Mouse (Mus musculus): Measurements from ENCODE around the gene Iars2. TPM values are rescaled to one million over a fixed set of nuclear protein-coding genes. Genes with fewer than 3 reads are reported as not detected.

Iars2 gene
- polyA plus RNA-seq, 1 experiment from 2014 or later: 22.4 TPM

DNA sequence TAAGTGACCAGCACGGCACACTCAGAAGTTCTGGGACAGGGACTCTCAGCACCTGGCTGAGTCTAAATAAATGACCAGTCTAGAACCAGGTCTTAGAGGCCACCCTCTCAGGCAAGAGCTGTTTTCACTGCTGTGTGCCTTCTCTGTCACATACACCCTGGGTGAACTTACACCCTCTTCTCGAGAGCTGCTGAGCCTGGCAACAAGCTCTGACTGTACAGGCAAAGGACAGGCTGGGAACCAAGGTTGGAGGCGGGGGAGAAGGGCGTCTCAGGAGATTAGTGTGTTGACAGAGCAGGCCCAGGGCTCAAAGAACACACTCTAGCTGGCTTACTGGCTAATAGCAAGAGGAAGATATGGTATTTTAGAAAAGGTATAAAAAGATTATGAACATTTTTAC lies 20.3 kb downstream of the Iars2 start:
- 98% methylated on average over 4 of the region's 4 CpGs for WGBS (ENCODE audit: missing documents)
- Histone ChIP-seq H3K79me2 (ENCODE audit: inconsistent target) (no peaks in the 10 kb centered on the region), H3K27ac (no peak overlapping the region), H3K4me3 (ENCODE audit: inconsistent target) (no peak overlapping the region), H3K36me3 (ENCODE audit: inconsistent target) (peaks cover 34% of the 10 kb centered on the region; the same call in 1 of the 2 replicates)

DNA sequence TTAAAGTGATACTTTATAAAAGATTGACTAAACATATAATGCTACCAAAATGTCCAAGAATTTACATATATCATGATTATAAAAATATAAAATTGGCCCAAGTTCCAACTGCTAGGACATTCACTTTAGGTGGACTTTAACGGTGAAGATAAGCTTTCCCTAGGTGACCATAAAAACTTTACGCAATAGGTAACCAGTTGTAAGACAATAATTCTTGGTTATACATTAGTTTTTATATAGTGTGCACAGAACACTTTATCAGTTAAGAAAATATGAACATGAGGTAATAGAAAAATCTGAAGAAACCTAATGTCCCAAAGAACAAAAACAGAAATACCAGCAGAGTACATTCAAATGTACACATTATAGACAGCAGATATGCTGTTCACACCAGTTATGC lies 20.9 kb downstream of the Iars2 start:
- no peak overlapping the region for H3K4me3 ChIP-seq (ENCODE audit: inconsistent target)
- H3K79me2 ChIP-seq (ENCODE audit: inconsistent target): no peaks in the 10 kb centered on the region
- WGBS (ENCODE audit: missing documents): 90% methylated on average over 2 of the region's 2 CpGs
- H3K27ac ChIP-seq: no peak overlapping the region
- peaks cover 28% of the 10 kb centered on the region; the same call in 1 of the 2 replicates for H3K36me3 ChIP-seq (ENCODE audit: inconsistent target)

DNA sequence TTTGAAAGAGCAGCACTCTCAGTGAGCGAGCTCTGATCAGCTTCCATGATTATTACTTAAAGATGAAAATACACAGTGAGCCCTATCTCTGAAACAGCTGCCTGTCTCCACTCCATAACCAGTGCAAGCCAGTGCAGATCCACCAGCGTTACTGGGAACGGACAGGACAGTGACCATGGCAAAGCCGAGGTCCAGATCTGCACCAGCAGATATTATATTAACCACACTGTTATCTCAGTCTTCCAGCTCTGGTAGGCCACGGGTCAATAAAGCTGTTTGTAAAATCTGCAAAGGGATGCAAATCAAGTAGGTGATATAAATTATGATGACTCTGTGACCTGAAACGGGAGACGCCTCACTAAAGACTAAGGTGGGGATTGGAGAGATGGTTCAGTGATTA lies 21.6 kb downstream of the Iars2 start:
- Histone ChIP-seq H3K4me3 (ENCODE audit: inconsistent target) (no peak overlapping the region), H3K36me3 (ENCODE audit: inconsistent target) (peaks cover 28% of the 10 kb centered on the region; the same call in 1 of the 2 replicates), H3K79me2 (ENCODE audit: inconsistent target) (no peaks in the 10 kb centered on the region), H3K27ac (no peak overlapping the region)
- WGBS (ENCODE audit: missing documents): 93% methylated on average over 7 of the region's 7 CpGs

DNA sequence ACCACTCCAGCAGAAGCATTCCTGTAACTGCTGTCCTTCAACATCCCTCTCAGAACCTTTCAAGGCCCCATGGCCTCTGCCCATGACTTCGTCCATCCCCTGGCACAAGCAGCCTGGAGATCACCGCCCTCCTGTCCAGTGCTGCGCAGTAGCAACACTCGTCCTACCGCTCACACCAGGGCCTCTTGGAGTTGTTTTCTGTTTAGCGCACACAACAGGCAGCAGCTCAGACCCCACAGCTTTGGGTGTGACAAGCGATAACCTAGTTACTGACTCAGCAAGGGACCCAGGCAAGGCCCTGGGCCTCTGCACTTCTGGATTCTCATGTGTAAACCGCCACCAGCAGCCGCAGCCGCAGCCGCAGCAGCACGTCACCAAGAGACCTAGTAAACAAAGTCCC lies 22.4 kb downstream of the Iars2 start:
- Histone ChIP-seq H3K4me3 (ENCODE audit: inconsistent target) (no peak overlapping the region), H3K27ac (no peak overlapping the region), H3K79me2 (ENCODE audit: inconsistent target) (no peaks in the 10 kb centered on the region), H3K36me3 (ENCODE audit: inconsistent target) (peaks cover 26% of the 10 kb centered on the region; the same call in 1 of the 2 replicates)
- 94% methylated on average over 12 of the region's 12 CpGs for WGBS (ENCODE audit: missing documents)

DNA sequence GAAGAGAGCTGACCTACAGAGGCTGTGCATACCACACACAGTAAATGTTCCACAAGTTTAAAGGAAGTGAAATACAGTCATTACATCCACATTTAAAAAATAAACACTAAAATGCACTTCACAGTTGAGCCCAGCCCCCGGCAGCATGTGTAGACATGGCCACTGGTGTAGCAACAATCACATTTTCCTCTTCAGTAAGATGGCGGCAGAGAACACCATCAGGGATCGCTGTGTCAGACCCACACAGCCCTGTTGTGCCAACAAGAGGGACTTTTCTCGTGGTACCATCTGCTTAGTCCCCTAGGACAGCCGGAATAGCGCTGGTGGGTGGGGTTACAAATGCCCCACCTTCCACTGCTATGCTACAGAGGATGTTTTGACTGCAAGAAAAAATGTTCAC lies 26.4 kb downstream of the Iars2 start:
- Histone ChIP-seq H3K79me2 (ENCODE audit: inconsistent target) (no peaks in the 10 kb centered on the region), H3K36me3 (ENCODE audit: inconsistent target) (peaks cover 29% of the 10 kb centered on the region; the same call in 1 of the 2 replicates), H3K4me3 (ENCODE audit: inconsistent target) (no peak overlapping the region), H3K27ac (no peak overlapping the region)
- WGBS (ENCODE audit: missing documents): 95% methylated on average over 6 of the region's 6 CpGs

DNA sequence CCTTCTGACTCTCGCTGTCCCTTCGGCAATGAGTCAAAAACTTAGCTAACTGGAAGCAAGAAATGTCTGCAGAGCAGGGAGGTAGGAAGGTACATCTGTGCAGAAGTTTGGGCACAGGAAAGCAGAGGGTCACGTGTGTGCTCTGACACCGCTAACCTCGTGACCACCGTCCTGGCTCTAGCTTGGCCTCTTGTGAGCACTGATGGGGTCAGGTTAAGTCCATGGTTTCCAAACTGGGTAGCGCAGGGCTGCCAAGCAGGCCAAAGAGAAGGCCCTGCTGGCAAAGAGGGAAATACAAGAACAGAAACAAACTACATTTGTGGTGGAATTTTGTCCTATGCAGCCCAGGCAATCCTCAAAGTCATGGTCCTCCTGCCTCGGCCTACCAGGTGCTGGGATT lies 30.7 kb downstream of the Iars2 start:
- Histone ChIP-seq H3K27ac (no peak overlapping the region), H3K79me2 (ENCODE audit: inconsistent target) (no peaks in the 10 kb centered on the region), H3K36me3 (ENCODE audit: inconsistent target) (peaks cover 54% of the 10 kb centered on the region), H3K4me3 (ENCODE audit: inconsistent target) (no peak overlapping the region)
- 98% methylated on average over 8 of the region's 8 CpGs for WGBS (ENCODE audit: missing documents)

DNA sequence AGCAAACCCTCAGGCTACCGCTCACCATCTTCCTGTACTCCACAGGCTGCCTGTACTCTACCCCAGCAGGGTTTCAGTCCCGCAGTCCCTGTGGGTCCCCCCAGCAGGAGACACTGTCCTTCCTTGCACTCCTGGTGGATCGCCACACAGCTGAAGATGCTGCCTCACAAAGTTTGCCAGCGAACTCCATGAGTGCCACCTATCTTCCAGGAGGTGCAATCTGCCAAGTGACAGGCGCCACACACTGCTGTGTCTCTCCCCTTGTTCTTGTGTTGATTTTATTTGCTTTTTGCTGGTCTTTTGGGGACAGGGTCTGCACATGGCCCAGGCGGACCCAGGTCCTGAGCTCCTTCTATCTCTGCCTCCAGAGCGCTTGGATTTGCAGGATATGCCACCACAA lies 32.3 kb downstream of the Iars2 start:
- no peak overlapping the region for H3K4me3 ChIP-seq (ENCODE audit: inconsistent target)

DNA sequence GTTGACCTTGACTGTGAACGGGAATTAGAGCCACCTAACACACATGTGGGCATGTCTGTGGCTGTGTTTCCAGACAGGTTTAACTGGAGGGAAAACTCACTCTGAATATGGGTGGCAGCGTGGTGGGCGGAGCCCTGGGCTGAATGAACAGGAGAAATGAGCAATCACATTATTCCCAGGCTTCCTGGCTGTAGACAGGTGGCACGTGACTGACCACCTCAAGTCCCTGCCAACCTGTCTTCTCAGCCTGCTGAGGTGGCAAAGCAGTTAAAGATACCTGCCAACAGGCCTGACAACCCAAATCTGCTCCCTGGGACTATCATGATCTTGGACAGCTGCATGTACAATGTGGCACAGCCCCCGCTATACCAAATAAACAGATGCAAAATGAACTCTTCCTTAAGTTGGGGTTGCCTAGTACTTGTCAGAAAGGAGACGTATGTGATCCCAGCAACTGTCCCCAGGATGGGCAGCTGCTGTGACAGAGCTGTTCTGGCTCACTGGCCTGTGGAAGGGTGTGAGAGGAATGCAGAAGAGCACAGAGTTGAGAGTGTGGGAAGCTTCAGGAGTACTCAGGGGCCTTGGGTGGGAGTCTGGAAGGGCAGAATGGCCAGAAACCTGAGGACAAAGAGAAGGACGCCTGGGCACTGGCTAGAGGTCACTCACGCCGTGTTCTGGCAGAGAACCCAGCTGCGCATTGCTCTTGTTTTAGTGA lies 36.4 kb downstream of the Iars2 start:
- H3K27ac ChIP-seq: no peak overlapping the region
- no peak overlapping the region for H3K4me3 ChIP-seq (ENCODE audit: inconsistent target)
- H3K79me2 ChIP-seq (ENCODE audit: inconsistent target): no peaks in the 10 kb centered on the region
- WGBS (ENCODE audit: missing documents): 94% methylated on average over 10 of the region's 10 CpGs
- H3K36me3 ChIP-seq (ENCODE audit: inconsistent target): peaks cover 71% of the 10 kb centered on the region

More for the DNA sequence above, 32.3 kb downstream of the Iars2 start:
- no peak overlapping the region for H3K27ac ChIP-seq
- peaks cover 63% of the 10 kb centered on the region for H3K36me3 ChIP-seq (ENCODE audit: inconsistent target)
- H3K79me2 ChIP-seq (ENCODE audit: inconsistent target): no peaks in the 10 kb centered on the region
- WGBS (ENCODE audit: missing documents): 94% methylated on average over 7 of the region's 7 CpGs

DNA sequence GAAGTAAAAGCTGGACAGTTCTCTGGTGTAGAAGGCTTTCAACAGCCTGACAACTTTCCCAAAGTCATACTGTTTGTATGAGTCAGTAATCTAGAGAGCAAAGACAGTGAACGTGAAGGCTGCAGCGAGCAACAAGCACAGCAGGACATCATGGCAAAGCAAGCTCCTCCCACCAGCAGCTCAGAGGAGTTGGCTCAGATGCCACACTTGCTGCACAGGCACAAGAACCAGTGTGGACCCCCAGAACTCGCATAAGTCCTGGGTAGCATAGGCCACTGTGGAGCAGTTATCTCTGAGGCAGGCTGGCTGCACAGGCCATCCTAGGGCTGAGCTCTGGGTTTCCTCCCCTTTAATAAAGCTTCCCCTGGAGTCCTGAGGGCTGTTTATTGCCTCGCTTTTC lies 37.9 kb downstream of the Iars2 start:
- Histone ChIP-seq H3K27ac (no peak overlapping the region), H3K79me2 (ENCODE audit: inconsistent target) (no peaks in the 10 kb centered on the region), H3K4me3 (ENCODE audit: inconsistent target) (no peak overlapping the region), H3K36me3 (ENCODE audit: inconsistent target) (peaks cover 72% of the 10 kb centered on the region)
- 97% methylated on average over 4 of the region's 4 CpGs for whole genome bisulfite sequencing (ENCODE audit: missing documents)

DNA sequence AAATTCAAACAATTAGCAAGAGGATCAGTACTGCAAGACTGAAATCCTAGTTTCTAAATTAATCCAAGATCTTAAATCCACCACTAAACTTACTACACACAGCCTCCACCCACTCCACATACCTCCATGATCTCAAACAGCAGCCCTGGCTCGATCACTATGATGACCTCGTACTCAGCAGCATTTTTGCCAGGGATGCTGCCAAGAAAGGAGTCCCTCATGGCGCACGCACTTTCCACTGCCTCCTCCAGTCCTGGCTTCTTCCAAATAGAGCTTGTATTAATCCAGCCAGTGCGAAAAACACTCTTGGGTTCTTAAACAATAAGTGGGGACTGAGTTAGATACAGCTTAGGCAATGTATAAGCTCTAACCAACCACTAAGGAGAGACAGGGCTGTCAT lies 40.0 kb downstream of the Iars2 start:
- WGBS (ENCODE audit: missing documents): 96% methylated on average over 4 of the region's 5 CpGs
- peaks cover 76% of the 10 kb centered on the region for H3K36me3 ChIP-seq (ENCODE audit: inconsistent target)
- no peaks in the 10 kb centered on the region for H3K79me2 ChIP-seq (ENCODE audit: inconsistent target)
- H3K4me3 ChIP-seq (ENCODE audit: inconsistent target): no peak overlapping the region
- no peak overlapping the region for H3K27ac ChIP-seq

DNA sequence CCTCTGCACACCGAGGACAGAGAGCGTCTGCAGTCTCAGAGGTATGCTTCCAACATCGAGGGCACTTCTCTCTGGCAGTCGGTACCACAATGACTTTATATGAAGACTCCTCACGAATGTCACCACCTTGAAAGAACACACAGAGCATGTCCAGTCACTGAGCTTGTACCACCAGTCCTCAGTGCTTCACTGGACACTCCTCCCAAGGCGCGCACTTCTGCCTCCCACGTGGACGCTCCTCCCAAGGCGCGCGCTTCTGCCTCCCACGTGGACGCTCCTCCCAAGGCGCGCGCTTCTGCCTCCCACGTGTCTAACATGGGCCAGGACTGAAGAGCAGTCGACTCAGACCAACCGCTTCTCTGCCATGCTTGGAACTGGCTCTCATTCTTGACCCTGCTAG lies 42.1 kb downstream of the Iars2 start:
- Histone ChIP-seq H3K36me3 (ENCODE audit: inconsistent target) (peaks cover 77% of the 10 kb centered on the region), H3K4me3 (ENCODE audit: inconsistent target) (no peak overlapping the region), H3K27ac (no peak overlapping the region), H3K79me2 (ENCODE audit: inconsistent target) (no peaks in the 10 kb centered on the region)
- WGBS (ENCODE audit: missing documents): 96% methylated on average over 20 of the region's 20 CpGs

DNA sequence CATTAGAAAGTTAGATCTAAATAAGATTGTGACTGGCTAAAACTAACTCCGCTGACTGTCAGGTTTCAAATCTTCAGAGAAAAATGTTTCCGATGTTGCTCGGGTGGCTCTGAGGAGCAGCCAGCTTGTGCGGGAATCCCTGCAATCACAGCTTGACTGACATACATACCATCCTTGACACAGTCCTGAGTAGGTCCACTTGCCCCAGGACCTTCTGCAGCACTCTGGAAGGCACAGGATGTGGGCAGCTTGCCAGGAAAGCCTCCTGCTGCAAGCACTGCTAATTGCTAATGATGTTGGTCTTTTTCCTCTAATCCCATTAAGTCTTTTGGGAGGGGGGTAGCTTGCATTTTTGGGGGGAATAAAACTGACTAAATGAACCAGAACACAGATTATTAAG lies 44.0 kb downstream of the Iars2 start:
- Histone ChIP-seq H3K79me2 (ENCODE audit: inconsistent target) (no peaks in the 10 kb centered on the region), H3K27ac (no peak overlapping the region), H3K4me3 (ENCODE audit: inconsistent target) (no peak overlapping the region), H3K36me3 (ENCODE audit: inconsistent target) (peaks cover 78% of the 10 kb centered on the region)
- 85% methylated on average over 4 of the region's 4 CpGs for WGBS (ENCODE audit: missing documents)

DNA sequence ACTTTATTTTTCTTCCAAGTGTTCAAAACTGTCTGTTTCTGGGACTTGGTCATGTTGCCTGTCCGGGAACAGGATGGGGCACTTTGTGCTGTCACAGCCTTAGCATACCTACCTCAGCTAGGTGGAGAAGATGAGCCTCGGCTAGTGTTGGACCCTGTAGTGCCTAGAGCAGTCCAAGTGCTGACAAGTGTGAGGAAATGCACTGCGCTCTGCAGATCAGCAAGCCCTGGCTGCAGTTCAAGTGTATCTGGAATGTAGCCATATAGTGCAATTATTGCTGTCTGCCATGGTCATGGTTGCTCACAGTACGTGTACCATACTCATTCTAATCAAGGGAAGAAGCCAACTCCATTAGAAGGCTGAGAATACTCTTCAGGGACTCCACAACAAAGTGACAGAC lies 44.5 kb downstream of the Iars2 start:
- no peaks in the 10 kb centered on the region for H3K79me2 ChIP-seq (ENCODE audit: inconsistent target)
- WGBS (ENCODE audit: missing documents): 85% methylated on average over 4 of the region's 4 CpGs
- peaks cover 82% of the 10 kb centered on the region for H3K36me3 ChIP-seq (ENCODE audit: inconsistent target)
- H3K4me3 ChIP-seq (ENCODE audit: inconsistent target): no peak overlapping the region
- H3K27ac ChIP-seq: no peak overlapping the region

DNA sequence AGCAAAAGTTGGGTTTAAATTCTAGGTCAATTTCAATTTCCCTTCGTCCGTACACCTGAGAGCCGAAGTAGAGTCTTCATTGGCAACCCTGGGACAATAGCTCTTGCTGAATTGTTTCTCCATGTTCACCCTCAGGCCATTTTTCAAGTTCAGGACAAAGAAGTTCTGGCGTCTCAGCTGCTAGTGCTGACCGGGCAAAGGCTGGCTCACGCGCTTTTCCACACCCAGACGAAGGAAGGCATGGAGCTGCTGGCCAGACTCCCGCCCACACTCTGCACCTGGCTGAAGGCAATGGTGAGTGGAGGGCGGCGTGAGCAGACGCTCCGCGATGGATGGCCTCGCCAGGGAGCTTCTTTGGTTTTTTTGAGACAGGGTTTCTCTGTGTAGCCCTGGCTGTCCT lies 45.9 kb downstream of the Iars2 start:
- 90% methylated on average over 15 of the region's 15 CpGs for WGBS (ENCODE audit: missing documents)
- Histone ChIP-seq H3K27ac (no peak overlapping the region), H3K36me3 (ENCODE audit: inconsistent target) (peaks cover 97% of the 10 kb centered on the region), H3K4me3 (ENCODE audit: inconsistent target) (no peak overlapping the region), H3K79me2 (ENCODE audit: inconsistent target) (no peaks in the 10 kb centered on the region)

DNA sequence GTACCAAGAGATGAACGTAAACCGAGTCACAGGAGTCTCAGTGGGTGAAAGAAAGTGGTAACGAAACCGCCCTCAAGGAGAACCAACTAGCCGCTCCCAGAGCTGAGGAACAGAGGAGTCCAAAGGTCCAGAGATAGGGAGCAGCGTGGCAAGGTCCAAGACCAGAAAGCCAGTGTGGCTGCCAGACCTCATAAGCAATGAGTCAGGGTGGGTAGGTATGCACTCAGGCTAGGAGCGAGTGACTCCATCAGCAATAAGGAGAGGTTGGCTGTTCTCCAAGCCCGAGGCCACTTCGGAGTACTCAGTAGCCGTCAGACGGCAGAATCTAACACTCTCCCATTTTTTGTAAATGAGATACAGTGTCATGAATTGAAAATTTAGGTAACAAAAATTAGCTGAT lies 46.4 kb downstream of the Iars2 start:
- Histone ChIP-seq H3K36me3 (ENCODE audit: inconsistent target) (peaks cover 99% of the 10 kb centered on the region), H3K27ac (no peak overlapping the region), H3K4me3 (ENCODE audit: inconsistent target) (no peak overlapping the region), H3K79me2 (ENCODE audit: inconsistent target) (no peaks in the 10 kb centered on the region)
- WGBS (ENCODE audit: missing documents): 94% methylated on average over 8 of the region's 11 CpGs

DNA sequence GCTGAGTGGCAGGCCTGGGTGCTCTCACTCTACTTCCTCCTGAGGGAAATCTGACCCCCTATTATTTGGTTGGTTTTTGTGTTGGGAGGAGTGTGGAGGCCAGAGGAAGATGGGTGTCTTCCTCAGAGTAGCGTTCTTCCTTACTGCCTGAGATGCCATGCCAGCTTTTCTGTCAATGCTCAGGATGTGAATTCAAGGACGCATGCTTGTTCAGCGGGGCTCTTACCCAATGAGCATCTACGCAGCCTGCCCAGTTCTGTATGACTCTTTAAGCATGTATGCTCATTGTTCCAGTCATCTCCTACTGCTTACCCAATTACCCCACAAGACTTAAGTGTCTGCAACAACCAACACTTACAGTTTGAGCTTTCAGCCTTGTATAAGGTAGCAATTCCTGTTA lies 48.6 kb downstream of the Iars2 start:
- H3K27ac ChIP-seq: no peak overlapping the region
- H3K36me3 ChIP-seq (ENCODE audit: inconsistent target): peaks cover 99% of the 10 kb centered on the region
- H3K4me3 ChIP-seq (ENCODE audit: inconsistent target): no peak overlapping the region
- no peaks in the 10 kb centered on the region for H3K79me2 ChIP-seq (ENCODE audit: inconsistent target)
- WGBS (ENCODE audit: missing documents): 89% methylated on average over 4 of the region's 4 CpGs
